Mouse (Mus musculus): ENCODE measurements around the gene Scap. TPM values are rescaled to one million over a fixed set of nuclear protein-coding genes. Genes with fewer than 3 reads are reported as not detected.

The Scap gene
- polyA plus RNA-seq, 1 experiment from 2014 or later: 42.8 TPM

Other genes starting within 250 kb of the Scap start
- 181 and 190 TPM in 2 replicates for gene Smarcc1, start 215.6 kb upstream of the Scap start, polyA plus RNA-seq (2014; fragmentation: Nextera tagmentation; extraction: Ambion mirVana)
- 186 and 198 TPM in 2 replicates for gene Dhx30, start 215.5 kb upstream of the Scap start, polyA plus RNA-seq (2014; fragmentation: Nextera tagmentation; extraction: Ambion mirVana)
- gene Cspg5, start 89.5 kb upstream of the Scap start, polyA plus RNA-seq (2014; fragmentation: Nextera tagmentation; extraction: Ambion mirVana): 10.9 and 11.3 TPM in 2 replicates
- gene Elp6, start 28.1 kb upstream of the Scap start, polyA plus RNA-seq (2014; fragmentation: Nextera tagmentation; extraction: Ambion mirVana): 37.5 and 40.3 TPM in 2 replicates
- gene Ptpn23, start 74.9 kb downstream of the Scap start, polyA plus RNA-seq (2014; fragmentation: Nextera tagmentation; extraction: Ambion mirVana): 17.7 and 21.1 TPM in 2 replicates
- 0.36 and 0.67 TPM in 2 replicates for gene Ngp, start 86.5 kb downstream of the Scap start, polyA plus RNA-seq (2014; fragmentation: Nextera tagmentation; extraction: Ambion mirVana)
- gene Klhl18, start 143.4 kb downstream of the Scap start, polyA plus RNA-seq (2014; fragmentation: Nextera tagmentation; extraction: Ambion mirVana): 9.1 and 9.8 TPM in 2 replicates
- 0.88 and 1.4 TPM in 2 replicates for gene Kif9, start 143.7 kb downstream of the Scap start, polyA plus RNA-seq (2014; fragmentation: Nextera tagmentation; extraction: Ambion mirVana)
- gene Setd2, start 199.3 kb downstream of the Scap start, polyA plus RNA-seq (2014; fragmentation: Nextera tagmentation; extraction: Ambion mirVana): 48.7 and 56.9 TPM in 2 replicates

Measured in forebrain, embryonic 11.5 days (tissue).